Mouse (Mus musculus) brown adipose tissue, adult 24 weeks (tissue): ENCODE results near the gene Abcc4. TPM values are rescaled to one million over a fixed set of nuclear protein-coding genes. Genes with fewer than 3 reads are reported as not detected.
"Not testable (repeated sequence)": the region's sequence is repeated elsewhere in the genome, so short reads cannot be mapped to it uniquely, and the experiment has no call there.

Experiments used
- H3K27ac ChIP-seq: fragments of 200-500 bp; replicated peaks from 2 replicates; pipeline ENCODE4 v1.5.1; 2012; ENCODE audit warnings: low read depth, mild to moderate bottlenecking, low read length
- H3K4me1 ChIP-seq: fragments of 200-500 bp; 2 replicates; pipeline ENCODE4 v1.6.1; 2012; ENCODE audit warnings: low read length, mixed read lengths; ENCODE audit not compliant: control insufficient read depth, insufficient read depth, insufficient read length
- H3K4me3 ChIP-seq: fragments of 200-500 bp; 2 replicates; pipeline ENCODE4 v1.5.1; 2012; ENCODE audit warnings: low read depth, mild to moderate bottlenecking, low read length, moderate library complexity; ENCODE audit not compliant: insufficient read depth
- polyA plus RNA-seq: library from polyadenylated mRNA; stranded (reverse); fragments of >200 nt; gene quantifications from 2 replicates; pipeline ENCODE4 v1.2.4, GENCODE M21; 2012; ENCODE audit not compliant: missing spikeins, insufficient read depth, insufficient read length

Abcc4 gene
- polyA plus RNA-seq, 1 experiment = 6.8 TPM

DNA sequence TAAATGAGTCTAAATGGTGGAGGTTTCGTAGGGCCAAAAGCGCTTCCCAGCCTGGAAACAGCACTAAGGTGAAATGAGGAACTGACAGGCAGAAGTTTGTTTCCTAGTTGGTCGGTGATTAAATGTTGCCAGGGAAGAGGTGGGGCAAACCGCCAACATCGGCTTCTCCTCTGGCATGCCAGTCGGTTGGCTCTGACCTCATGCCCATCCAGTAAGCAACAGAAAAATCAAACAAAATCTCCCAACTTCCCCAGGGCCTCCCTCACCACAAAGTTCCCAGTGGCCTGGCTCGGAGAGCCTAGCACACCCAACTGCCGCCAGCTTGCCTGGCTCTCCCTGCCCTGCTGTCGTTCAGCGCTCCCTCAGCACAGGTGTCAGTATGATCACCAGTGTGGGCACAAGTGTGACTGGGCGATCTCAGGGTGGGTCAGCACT lies 31.3 kb downstream of the Abcc4 start:
- no peak overlapping the region for H3K4me3 ChIP-seq

DNA sequence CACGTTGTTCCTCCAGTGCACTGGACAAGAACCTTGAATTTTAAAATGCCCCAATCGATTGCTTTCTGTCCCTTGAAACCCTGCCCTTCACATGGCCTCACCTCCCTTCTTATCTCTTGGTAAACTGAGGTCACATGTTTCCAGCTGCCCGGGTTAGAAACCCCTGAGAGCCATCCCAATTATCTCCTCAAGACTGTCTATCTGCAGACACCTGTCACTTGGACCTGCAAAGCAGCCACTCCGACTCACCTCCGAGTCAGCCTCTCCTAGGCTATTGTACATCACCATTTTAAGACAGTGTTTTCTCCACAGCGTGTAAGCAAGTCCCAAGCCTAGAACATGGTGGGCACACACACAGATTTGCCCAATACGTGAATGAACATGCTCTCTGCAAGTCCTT lies 31.8 kb downstream of the Abcc4 start:
- 0 out of 2 replicates have a peak, but pooled peaks cover 3% of the 10 kb centered on the region for H3K4me1 ChIP-seq
- H3K27ac ChIP-seq = no peak overlapping the region
- no peak overlapping the region for H3K4me3 ChIP-seq

More for the DNA sequence above, 31.3 kb downstream of the Abcc4 start:
- Histone ChIP-seq H3K27ac (no peak overlapping the region), H3K4me1 (0 out of 2 replicates have a peak, but pooled peaks cover 3% of the 10 kb centered on the region)

GRCm38 (mm10) chr14:118673501-118673900 lies 32.5 kb downstream of the Abcc4 start:
- Histone ChIP-seq H3K4me3 (no peak overlapping the region), H3K27ac (no peak overlapping the region), H3K4me1 (0 out of 2 replicates have a peak, but pooled peaks cover 3% of the 10 kb centered on the region)

DNA sequence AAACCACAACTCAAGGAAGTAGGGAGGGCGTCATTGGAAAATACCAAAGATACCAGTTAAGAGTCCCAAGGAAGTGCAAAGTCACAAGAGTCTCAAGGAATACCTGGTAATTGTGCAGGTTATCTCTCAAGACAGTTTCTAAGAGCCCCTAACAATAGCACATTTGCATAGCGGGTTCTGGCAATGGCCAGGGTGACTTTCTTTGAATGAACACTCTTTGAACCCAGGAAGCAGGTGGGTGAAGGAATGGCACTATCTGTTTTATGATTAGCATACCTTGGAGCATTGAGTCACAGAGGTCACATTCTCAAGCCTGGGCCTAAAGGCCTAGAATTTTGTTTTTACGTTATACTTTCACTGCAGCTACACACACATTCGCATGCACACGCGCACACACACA lies 33.1 kb downstream of the Abcc4 start:
- not testable (repeated sequence) for H3K27ac ChIP-seq, H3K4me3 ChIP-seq, H3K4me1 ChIP-seq

DNA sequence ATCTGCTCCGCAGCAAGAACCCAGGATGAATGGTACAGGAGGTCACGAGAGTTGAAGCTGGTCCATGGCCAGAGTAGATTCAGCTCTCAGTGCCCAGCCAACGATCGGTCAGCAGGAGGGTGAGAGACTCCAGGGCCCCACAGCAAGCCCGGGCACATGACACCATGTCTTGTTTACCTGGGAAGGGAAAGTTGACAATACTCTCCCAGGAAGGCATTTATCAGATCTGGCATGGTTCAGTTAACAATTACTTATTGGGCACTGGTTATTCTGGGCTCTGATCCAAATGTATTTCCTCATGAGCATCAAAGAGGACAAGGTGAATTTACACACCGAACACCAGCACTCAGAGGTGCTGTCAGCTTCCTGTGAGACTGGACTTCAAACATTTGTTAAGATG lies 38.5 kb downstream of the Abcc4 start:
- Histone ChIP-seq H3K4me1 (peaks cover 10% of the 10 kb centered on the region), H3K4me3 (no peak overlapping the region)

DNA sequence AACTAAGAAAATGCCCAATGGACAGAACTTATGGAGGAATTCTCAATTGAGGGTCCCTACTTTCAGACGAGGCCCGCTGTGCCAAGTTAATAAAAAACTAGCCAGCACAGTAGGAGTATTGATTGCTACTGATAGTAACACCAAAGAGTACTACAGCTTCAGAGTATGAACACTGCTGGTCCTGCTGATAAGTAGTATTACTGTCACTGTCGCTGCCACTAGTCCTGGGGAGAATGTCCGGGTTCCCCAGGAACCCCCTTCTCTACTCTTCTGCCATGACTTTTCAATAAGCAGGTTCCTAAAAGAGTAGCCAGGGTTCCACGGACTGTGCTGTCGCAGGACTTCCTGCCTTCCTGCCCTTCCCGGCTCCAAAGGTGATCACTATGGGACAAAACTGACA lies 41.4 kb downstream of the Abcc4 start:
- H3K27ac ChIP-seq = no peak overlapping the region
- H3K4me1 ChIP-seq = peaks cover 10% of the 10 kb centered on the region
- no peak overlapping the region for H3K4me3 ChIP-seq

More for the DNA sequence above, 38.5 kb downstream of the Abcc4 start:
- H3K27ac ChIP-seq = no peak overlapping the region

GRCm38 (mm10) chr14:118662625-118663276 lies 43.3 kb downstream of the Abcc4 start:
- no peak overlapping the region for H3K27ac ChIP-seq

GRCm38 (mm10) chr14:118662124-118662523 lies 43.9 kb downstream of the Abcc4 start:
- no peak overlapping the region for H3K4me3 ChIP-seq
- H3K27ac ChIP-seq = no peak overlapping the region
- H3K4me1 ChIP-seq = peaks cover 16% of the 10 kb centered on the region

More at GRCm38 (mm10) chr14:118662625-118663276, 43.3 kb downstream of the Abcc4 start:
- no peak overlapping the region for H3K4me3 ChIP-seq
- H3K4me1 ChIP-seq = peaks cover 15% of the 10 kb centered on the region

GRCm38 (mm10) chr14:118659230-118659629 lies 46.8 kb downstream of the Abcc4 start:
- H3K4me1 ChIP-seq = peaks cover 24% of the 10 kb centered on the region
- no peak overlapping the region for H3K4me3 ChIP-seq

DNA sequence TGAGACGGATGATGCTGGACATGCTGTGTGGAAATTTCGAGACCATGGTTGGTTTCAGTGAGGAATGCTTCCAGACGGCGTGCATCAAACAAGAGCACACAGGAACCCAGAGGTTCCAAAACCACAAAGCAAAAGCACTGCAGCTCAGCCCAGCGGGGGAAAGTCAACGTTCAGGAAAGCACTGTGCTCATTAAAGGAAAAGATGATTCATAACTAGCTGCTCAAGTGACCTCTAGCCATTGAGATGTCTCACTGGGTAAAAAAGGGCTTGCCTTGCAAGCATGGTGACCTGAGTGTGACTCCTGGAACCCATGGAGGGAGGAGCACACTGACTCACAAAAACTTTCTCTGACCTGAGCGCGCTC lies 47.7 kb downstream of the Abcc4 start:
- H3K4me1 ChIP-seq = peaks cover 23% of the 10 kb centered on the region
- H3K27ac ChIP-seq = 0 out of 2 replicates have a peak overlapping the region, but pooled peaks have one; percentile 2
- no peak overlapping the region for H3K4me3 ChIP-seq

More at GRCm38 (mm10) chr14:118659230-118659629, 46.8 kb downstream of the Abcc4 start:
- H3K27ac ChIP-seq = no peak overlapping the region

GRCm38 (mm10) chr14:118657673-118658327 lies 48.2 kb downstream of the Abcc4 start:
- Histone ChIP-seq H3K27ac (0 out of 2 replicates have a peak overlapping the region, but pooled peaks have one; percentile 2), H3K4me1 (peaks cover 21% of the 10 kb centered on the region)

GRCm38 (mm10) chr14:118657206-118657605 lies 48.8 kb downstream of the Abcc4 start:
- Histone ChIP-seq H3K27ac (no peak overlapping the region), H3K4me3 (no peak overlapping the region), H3K4me1 (peaks cover 21% of the 10 kb centered on the region)

More at GRCm38 (mm10) chr14:118657673-118658327, 48.2 kb downstream of the Abcc4 start:
- no peak overlapping the region for H3K4me3 ChIP-seq

DNA sequence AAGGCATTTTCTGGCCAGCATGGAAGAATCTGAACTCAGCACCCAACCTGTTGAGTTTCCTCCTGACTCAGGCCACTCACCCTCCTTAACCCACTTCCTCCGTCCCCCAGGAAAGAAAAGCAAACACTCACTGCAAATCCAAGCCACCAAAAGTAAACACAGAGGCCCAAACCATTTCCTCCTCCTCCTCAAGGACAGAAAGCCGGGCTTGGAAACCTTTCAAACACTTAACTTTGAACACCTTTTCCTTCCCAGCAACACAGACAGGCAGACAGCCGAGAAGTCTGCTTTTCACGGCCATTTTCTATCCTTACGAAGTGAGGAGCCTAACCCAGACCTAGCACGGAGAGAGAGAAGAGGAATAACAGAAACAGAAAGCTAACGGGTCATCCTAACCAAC lies 50.0 kb downstream of the Abcc4 start:
- H3K4me3 ChIP-seq = no peak overlapping the region
- H3K4me1 ChIP-seq = peaks cover 21% of the 10 kb centered on the region
- 0 out of 2 replicates have a peak overlapping the region, but pooled peaks have one; percentile 5 for H3K27ac ChIP-seq

GRCm38 (mm10) chr14:118654903-118655302 lies 51.1 kb downstream of the Abcc4 start:
- H3K4me3 ChIP-seq = no peak overlapping the region

DNA sequence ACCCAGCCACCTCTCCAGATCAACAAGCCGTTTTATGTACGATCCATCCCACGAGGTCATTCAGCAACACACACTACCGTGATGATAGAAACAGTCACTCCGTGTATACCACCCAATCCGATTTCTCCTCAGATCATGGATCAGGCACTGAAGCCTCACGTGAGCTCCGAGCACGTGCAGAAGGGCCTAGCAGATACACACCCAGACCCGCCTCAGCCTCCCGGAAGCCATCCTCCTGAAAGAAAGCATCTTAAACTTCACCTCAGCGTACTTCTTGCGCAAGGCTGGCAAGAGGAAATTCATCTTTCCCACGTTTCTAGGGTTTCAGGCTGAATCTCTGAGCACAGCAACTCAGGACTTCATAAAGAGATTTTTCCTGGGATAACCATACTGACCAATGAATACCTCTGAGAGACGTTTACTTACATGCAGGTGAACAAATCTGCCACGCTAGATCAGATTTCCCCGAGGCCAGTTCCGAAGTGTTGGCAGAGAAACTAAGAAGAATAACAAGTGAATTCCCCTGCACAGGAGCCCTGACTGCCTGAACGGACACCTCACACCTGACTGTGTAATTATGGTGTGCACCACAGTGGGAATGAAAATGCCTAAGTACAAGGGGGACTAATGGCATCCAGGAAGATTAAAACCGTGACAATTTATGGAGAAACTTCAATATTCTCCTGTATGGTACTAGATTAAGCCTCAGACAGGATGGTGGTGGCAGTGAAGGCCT lies 54.1 kb downstream of the Abcc4 start:
- Histone ChIP-seq H3K27ac (no peak overlapping the region), H3K4me1 (peaks cover 9% of the 10 kb centered on the region; the same call in 1 of the 2 replicates), H3K4me3 (no peak overlapping the region)

More at GRCm38 (mm10) chr14:118654903-118655302, 51.1 kb downstream of the Abcc4 start:
- H3K27ac ChIP-seq = no peak overlapping the region
- H3K4me1 ChIP-seq = peaks cover 21% of the 10 kb centered on the region
